Mouse (Mus musculus) adrenal gland, adult 10 weeks (tissue): ENCODE results near the gene Tex12. TPM values are rescaled to one million over a fixed set of nuclear protein-coding genes. Genes with fewer than 3 reads are reported as not detected.

Source experiments
- polyA plus RNA-seq: library from polyadenylated mRNA; stranded (reverse); fragments of 350-450 nt; fragmentation: Illumina TruSeq; extraction: RNeasy Lipid Tissue Mini Kit (QIAGEN cat#74804); gene quantifications from one replicate; pipeline ENCODE4 v1.2.3, GENCODE M21; 2014; ENCODE audit warnings: low read depth, low replicate concordance

Tex12 gene
- not detected for polyA plus RNA-seq

DNA sequence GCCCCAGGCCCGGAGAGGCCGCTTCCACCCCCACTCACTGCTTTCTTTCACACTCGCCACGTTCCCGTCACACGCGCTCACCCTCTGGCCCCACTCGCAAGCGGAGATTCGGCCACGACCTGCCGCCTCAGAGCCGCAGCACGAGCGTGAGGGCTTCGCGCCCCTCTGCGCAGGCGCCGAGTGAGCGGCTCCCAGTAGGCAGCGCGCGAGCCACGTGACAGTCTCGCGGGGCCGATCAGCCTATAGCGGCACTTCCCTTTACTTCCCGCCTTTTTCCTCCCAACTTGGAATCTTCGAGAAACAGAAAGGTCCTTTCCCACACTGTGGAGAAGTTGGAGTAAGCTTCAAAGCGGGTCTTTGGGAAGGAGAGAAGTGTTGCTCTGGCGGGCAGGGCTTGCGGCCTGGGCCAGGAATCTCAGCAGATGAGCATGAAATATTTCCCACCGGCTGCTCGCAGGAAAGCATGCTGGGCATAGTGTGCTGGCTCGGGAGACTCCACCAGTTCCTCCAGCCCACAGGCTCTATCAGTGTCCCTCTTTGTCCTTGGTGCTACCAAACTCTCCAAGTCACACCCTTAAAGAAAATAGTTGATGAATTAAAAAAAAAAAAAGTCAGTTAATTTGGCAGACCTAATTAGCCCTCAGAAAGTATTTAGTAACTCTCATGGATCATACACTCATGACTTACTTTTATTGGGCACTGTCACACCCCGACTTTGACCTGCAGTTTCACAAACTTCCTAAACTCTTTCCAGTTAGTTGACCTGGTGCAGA lies at the start of gene Tex12:
Gene Tex12, minus strand, starts transcription at position 181 of the 773 bp plus-strand sequence.

DNA sequence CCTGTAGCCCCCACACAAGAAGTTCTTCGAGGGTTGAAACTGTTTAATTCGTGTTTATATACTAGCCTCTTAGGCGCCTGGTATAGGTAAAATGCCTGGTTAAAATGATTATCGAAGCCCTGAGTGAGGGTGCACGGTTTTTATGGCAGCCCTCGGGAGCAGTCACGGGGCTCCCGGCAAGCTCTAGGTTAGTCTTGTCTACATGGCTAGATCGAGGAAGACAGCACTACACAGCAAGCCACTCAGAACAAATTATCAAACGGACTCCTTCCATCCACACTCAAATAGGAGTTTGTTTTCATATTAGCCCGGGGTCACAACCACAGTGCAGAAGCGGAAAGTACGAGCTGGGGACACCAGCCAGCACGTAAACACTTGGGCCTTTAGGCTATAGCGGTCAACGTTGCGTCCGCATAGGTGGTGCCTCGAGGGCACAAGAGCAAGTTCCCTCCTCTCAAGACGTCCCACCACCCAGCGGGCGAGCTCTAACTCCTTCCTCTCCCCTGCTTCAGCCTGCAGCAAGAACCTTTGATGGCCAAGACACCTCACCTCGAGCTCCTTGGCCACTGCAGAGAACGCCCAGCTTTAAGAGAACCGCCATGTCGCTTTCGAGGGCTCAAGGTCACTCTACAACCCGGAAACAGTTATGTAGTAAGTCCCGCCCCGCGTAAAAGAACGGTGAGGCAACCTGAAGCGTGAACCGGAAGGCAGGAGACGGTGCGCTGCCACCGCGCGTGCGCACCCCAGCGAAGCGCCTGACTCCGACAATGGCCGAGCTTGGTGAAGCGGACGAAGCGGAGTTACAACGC lies 42.3 kb upstream of the Tex12 start, which contains the start of the genes Sdhd and Timm8b:
Gene Sdhd, minus strand, starts transcription at position 624 of the 809 bp plus-strand sequence.
Gene Timm8b, plus strand, starts transcription at position 722 of the 809 bp plus-strand sequence.

DNA sequence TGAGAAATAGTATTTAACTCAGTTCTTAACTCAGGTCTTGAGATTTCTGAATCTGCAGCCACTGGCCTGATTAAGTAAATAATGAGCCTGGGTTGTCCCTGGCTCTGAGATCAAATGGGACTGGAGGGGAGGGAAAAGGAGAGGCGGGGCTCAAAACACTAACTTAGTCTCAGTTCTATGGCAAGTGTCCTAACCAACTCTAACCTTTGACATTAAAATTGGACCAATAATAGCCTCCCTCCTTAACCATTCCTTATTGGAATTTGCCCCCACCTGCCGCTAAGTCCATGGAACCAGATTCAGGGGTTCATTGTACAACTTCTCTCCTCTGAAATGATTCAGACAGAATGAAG lies 6.1 kb downstream of the Tex12 start, which contains the start of gene Bco2:
Gene Bco2, minus strand, starts transcription at position 88 of the 353 bp plus-strand sequence.

DNA sequence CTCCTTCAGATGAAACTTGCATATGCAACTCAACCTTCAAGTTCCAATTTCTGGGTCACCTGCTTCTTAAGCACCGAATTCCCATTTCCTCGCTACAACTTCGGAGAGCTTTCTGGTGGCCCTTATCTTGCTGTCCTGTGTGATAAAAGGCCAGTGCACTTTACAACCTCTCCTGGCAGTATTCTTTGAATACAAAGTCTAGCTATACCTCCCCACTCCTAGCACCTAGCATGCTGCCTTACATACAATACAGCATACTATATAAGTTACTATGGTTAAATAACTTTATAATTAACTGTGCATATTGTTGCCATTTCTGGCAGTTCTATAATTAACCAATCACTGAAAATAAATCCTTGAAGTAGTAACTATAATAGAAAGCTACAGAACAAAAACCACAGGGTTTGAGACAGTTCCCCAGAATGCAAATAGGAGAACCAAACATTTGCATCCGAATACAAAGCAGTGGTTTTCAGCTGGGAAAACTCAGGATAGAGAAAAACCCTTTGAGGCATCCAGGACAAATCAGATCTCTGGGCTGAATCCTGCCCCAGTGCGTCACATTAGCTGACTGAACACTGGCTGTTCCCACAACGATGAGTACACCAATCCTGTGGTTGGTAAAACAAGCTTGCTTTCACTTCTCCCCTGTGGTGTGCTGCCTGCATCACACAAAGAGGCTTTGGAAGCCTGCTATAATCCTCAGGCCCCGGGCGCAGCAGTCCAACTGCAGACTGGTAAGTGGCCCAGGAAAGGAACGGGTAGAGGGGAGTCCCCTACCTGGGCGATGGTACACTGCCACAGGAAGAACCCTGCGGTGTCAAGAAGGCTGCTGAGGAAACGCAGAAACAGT lies 6.7 kb downstream of the Tex12 start, which contains the start of gene Il18:
Gene Il18, plus strand, starts transcription at position 587 of the 853 bp plus-strand sequence.

DNA sequence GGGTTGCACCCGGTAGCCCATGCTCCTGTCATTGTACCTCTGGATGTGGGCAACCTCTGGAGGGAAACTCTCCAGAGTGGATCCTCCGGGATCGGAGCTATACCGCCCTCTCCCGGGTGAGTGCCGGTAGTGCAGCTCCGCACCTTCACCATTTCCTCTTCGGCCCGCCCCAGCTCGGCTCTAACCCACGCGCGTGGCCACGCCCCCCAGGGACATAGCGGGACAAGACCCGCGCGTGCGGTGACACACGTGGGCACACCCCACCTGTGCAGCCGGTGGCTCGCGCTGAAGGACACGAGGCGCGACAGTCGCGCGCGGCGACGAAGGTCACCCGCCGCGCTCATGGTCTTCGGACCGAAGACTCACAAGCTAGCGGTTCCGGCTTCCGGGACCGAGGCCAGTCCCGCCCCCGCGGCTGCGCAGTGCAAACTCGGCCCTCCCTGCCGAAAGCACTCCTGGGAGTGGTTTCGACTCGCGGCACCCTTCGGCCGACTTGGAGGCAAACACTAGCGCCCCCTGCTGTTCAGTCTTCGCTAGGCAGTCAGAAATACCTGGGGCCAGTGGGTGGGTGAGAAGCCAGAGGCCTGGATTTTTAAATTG lies 32.7 kb downstream of the Tex12 start, which contains the start of gene Pts:
Gene Pts, minus strand, starts transcription at position 432 of the 600 bp plus-strand sequence.

Other genes starting within 250 kb of the Tex12 start
- 135 TPM for gene Rpl10-ps3, start 216.4 kb downstream of the Tex12 start, polyA plus RNA-seq
- gene Plet1, start 66.8 kb downstream of the Tex12 start, polyA plus RNA-seq: 0.47 TPM
- gene Pts, start 32.6 kb downstream of the Tex12 start, polyA plus RNA-seq: 169 TPM
- 18.4 TPM for gene Il18, start 6.5 kb downstream of the Tex12 start, polyA plus RNA-seq
- 0.52 TPM for gene Bco2, start 6.1 kb downstream of the Tex12 start, polyA plus RNA-seq
- 192 TPM for gene Sdhd, start 42.5 kb upstream of the Tex12 start, polyA plus RNA-seq
- gene Timm8b, start 42.6 kb upstream of the Tex12 start, polyA plus RNA-seq: 132 TPM
- gene Pih1d2, start 56.0 kb upstream of the Tex12 start, polyA plus RNA-seq: 6.1 TPM
- gene Nkapd1, start 56.1 kb upstream of the Tex12 start, polyA plus RNA-seq: 107 TPM
- 128 TPM for gene Dlat, start 98.5 kb upstream of the Tex12 start, polyA plus RNA-seq
- 10.2 TPM for gene Dixdc1, start 178.2 kb upstream of the Tex12 start, polyA plus RNA-seq
- 18.0 TPM for gene 2310030G06Rik, start 185.2 kb upstream of the Tex12 start, polyA plus RNA-seq
- gene Cryab, start 190.0 kb upstream of the Tex12 start, polyA plus RNA-seq: 7.9 TPM
- gene Hspb2, start 191.0 kb upstream of the Tex12 start, polyA plus RNA-seq: not detected
- gene Fdxacb1, start 206.9 kb upstream of the Tex12 start, polyA plus RNA-seq: 6.4 TPM
- 10.5 TPM for gene Alg9, start 213.7 kb upstream of the Tex12 start, polyA plus RNA-seq
- 140 TPM for gene 1110032A03Rik, start 214.2 kb upstream of the Tex12 start, polyA plus RNA-seq